Mouse (Mus musculus) cerebellum, postnatal 36 days (tissue): ENCODE measurements around the gene Fzd1.

ENCODE experiments used
- DNase-seq, 2 experiments: peaks; one replicate each; pipeline ENCODE4 v3.0.0; 2021 to 2022; ENCODE audit warnings: mixed read lengths in 2 of 2

The Fzd1 gene

DNA sequence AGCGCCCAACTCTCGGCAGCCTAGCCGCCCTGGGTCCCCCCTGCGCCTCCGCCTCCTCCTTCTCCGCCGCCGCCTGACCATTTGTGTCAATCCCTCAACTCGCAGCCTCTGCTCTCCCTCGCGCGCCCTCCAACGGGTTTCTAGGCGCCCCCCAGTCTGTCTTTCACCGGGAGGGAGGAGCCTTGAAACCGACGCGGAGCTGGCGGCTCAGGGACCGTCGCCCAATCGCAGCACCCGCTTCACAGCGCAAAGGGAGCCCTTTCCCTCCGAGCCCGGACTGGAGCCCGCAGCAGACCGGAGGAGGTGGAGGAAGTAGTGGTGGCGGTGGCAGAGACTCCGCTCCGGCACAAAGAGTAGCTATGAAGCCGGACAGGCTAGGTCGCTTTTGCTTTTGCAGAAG lies at the start of gene Fzd1:
Gene Fzd1, minus strand, starts transcription at position 134 of the 400 bp plus-strand sequence.
- peak; percentile 86 to 87 for DNase-seq

DNA sequence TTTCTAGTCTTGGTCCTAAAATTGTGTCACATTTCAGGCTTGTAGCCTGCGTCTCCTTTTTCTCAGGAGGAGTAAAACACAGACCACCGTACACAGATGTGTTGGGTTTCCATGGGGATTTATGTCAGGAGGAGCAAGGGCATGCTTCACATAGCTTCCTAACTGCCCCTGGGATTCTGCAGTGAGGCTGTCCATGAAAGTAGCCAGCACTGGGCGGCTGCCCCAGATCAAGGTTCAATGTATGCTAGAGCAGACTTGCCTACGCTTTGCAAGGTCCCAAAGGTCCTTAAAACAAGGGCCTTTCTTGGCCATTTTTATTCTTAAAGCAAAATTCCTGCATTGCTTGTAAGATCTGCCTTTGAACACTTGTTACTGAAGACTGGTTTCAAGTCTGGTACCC lies 47.4 kb upstream of the Fzd1 start:
- no peak for DNase-seq

DNA sequence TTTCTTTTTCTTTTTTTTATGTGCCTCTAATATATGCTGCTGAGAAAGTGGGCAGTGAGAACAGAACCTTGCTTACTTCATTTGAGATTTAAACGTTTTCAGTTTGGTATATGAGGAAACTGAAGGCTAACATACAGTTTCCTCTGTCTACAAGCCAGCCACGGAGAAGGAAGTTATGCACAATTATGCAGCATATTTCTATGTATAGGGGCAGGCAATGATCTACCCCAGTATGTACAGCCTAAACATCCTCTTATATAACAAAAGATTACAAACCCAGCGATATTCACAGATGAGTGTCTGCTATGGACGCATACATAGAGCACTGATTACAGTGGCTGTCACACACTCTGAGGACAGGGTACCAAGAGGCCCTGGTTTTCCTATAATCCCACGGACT lies 45.9 kb upstream of the Fzd1 start:
- no peak for DNase-seq

DNA sequence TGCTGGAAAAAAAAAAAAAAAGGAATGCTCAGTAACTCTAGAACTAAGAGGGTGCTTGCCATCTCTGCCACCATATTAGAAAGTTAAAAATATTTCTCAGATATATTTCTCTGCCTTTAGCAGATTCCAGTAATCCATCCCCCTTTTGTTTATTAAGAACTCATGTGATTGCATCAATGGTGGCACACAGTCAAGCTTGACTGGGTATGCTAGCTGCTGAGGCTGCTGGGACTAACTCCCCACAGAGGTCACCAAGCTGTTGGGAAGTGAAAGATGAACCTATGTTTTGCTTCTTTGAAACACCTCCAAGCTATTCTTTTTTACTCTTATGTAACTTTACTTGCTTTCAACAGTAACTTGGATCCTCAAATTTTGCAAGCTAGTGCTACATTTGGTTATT lies 44.1 kb upstream of the Fzd1 start:
- DNase-seq: no peak

DNA sequence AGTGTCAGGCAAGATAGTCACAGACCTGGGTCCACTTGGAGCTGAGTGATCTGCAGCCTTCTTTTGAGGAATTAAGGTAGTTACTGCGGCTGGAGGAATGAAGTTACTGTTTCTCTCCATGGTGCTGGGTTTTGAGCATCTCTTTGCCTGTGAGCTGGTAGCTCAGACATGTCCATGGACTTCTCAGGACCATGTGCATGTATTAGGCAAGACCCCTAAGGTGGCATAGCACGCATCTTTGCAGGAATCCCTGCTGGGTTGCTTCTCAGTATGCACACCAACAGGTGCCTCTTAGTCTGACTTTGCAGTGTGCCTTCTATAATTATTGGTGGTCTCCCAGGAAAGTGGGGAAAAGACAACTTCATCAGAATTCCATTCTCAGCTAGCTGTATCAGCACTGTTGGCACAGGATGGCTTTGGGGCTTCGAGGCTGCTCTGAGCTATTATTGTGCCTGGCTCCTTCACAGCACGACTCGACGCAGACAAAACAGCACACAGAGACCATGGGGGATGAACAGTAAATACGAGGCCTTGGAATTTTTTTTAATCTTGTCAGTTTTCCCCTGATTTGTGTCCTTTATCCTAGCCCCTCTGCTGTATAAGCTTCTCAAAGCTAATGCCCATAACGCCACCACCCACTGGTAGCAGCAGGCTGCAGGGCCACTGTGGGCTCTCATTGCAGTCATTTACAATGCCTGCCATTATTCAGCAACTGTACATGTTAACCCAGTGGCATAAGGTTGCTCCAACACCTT lies 43.4 kb upstream of the Fzd1 start:
- no peak for DNase-seq

DNA sequence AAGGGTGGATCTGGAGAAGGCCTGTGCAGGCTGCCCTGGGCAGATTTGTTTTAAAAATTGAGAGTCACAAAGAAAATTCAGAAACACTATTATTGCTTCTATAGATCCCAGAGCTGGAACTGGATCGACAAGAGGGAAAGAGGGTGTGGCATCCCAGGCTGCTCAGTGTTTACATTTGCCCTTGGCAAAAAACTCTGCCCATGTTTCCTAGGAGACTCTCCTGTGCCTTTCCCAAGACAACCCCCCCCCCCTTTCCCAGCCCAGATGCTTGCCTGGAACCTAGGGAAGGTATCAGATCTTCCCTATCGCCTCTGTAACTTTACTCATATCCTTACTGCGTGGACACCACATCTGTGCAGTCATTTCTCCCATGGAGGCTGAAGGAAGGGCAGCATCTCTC lies 33.4 kb upstream of the Fzd1 start:
- DNase-seq: no peak

DNA sequence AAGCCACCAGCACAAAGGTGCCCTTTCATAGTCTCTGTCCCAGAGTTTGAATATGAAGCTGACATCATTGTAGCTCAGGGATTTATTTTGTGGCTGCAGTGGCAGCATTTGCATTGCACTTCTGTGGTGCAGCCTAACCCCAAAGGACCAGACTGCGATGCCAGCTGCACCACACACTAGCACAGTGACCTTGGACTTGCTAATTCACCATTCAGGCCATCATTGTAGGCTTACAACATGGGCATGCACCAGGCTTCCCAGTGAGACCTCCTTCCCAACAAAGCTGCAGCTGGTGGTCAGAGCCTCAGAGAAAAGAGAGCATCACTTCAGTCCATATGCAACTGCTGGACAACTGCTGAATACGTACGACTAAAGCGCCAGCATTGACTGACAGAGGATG lies 32.4 kb upstream of the Fzd1 start:
- DNase-seq: no peak

DNA sequence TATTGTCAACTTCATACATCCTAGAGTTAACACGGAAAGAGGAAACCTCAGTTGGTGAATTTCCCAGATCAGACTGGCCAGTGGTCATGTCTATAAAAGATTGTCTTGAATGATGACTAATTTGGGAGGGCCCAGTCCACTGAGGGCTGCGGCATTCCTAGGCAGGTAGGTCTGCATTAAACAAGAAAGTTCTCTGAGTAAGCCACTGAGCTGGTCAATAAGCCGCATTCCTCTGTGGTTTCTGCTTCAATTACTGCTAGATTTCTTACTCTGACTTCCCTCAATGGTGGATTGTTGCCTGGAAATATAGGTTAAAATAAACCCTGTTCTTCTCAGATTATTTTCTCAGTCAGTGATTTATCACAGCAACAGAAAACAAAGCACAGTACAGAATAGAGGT lies 30.6 kb upstream of the Fzd1 start:
- DNase-seq: no peak

DNA sequence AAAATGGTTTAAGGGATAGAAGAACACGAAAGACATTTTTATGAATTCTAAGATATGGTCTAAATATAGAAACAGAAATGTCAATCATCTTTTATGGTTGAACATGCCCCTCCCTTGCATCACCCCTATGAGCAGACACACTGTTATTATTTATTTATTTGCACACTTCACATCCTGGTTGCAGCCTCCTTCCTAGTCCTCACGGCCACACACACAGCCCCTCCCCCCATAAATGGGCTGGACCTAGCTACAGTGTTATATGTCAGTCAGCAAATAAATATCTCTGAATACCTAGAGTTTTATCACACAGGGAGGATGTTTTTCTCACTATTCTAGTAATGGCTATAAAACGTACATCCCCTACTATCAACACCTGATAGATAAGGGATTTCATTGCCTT lies 29.0 kb upstream of the Fzd1 start:
- no peak for DNase-seq

DNA sequence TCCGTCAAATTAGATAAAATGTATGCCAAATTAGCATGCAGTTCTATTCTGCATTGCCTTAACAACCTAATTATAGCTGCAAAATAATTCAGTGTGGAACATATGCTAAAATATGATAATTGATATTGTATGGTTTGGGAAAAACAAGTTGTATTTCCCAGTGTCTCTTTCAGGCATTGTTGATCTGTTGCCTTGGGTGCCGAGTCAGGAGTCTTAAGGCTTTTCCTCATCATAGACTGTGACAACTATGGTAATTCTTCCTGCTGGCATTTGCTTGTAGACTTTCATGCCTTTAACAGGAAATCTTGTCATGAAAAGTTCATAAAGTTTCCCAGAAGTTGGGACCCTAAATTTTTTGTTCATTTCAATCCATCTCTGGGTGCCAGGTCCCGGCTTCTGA lies 20.4 kb upstream of the Fzd1 start:
- no peak for DNase-seq

DNA sequence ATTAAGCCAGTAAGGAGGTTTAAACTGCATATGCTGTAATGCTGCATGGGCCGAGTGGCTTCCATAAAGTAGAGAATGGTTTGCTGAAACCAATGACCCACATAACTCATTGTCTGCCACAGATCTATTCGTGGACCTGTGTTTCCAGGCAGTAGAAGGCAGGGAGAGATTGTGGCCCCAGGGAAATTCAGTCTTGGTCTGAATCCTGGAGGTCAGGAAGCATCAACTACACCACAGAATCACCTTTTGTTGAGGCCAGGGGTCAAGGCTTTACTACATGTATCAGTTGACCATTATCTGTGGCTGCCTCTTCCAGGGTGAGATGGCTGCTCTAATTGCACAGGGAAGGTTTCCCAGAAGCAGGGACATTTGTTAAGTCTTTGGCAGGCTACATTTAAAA lies 18.7 kb upstream of the Fzd1 start:
- DNase-seq: no peak

DNA sequence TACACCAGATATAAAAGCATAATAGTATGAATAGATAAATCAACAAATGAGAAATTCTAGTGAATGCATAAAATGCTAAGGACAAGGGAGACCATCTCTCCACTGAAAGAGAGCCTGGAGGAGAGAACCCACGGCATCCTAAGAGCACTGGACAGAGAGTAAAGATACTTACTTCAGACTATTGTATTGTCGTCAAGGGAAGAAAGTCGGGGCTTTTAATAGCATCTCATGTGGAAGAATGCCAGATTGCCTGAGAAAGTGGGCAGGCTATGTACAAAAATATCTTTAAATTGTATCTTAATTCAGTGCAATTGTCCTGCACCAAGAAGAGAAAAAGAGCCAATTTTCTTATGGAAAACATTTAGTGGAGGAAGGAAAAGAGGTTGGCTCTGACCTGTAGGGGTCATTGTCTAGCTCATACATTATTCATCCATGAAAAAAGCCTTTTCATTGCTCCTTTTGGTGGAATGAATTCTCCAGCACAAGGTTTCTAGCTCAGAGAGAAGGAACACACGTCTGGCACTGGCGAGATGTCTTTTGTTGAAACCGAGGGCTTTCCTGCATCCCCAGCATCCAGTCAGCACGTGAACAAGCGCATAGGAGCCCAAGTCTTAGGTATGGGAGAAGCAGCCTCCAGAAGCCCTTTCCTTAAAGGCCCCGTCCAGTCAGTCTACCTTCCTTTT lies 15.4 kb upstream of the Fzd1 start:
- no peak for DNase-seq

DNA sequence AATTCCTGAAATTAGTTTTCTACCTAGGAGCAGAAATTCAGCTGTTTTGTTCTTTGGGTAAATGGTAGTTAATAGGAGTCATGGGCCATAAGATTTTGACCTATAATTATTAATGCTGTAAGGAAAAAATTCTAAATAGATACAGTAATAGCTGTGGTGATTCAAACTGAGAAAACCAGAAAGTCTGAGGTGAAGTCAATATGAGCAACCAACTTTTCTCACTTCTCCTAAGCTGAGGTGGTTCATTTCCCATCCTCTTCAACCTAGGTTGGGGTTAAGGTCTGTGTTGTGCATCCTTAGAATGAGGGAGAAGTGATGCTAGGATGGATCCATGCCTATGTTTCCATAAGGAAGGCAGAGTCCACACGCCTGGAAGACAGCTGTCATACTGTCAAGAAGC lies 12.8 kb upstream of the Fzd1 start:
- no peak for DNase-seq

DNA sequence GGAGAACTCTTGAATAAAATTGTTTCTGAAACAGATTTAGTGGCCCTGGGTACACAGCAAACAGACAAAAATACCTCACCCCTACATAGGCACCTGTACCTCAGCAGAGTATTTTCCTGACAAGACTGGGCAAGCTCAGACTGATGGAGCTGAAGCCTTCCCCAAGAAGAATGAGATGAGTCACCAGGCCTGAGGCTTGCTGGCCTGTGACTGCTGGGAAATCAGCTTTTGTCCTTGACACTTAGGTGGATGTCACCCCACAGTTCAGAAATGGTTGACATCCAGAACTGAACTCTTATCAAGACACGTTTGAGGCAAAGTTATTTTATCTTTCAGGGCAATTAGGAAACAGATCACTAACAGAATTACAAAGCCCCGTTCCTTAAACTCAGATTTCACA lies 10.1 kb upstream of the Fzd1 start:
- no peak for DNase-seq

DNA sequence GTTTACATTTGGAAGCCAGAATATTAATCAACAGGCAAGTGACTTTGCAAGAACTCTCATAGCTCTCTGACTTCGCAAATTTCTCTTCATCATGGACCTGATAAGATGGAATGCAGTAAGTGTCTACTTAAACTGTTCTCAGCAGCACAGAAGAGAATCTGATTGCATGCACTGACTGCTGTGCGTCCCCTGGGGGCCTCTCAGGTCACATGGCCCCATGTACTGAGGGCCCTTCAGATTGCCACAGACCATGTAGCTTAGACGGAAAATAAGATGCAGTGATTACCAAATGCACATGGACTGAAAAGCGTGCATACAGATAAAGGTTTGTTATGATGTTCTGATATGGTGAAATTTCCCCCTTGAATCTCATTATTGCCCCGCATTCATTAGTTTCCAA lies 8.9 kb upstream of the Fzd1 start:
- no peak for DNase-seq

DNA sequence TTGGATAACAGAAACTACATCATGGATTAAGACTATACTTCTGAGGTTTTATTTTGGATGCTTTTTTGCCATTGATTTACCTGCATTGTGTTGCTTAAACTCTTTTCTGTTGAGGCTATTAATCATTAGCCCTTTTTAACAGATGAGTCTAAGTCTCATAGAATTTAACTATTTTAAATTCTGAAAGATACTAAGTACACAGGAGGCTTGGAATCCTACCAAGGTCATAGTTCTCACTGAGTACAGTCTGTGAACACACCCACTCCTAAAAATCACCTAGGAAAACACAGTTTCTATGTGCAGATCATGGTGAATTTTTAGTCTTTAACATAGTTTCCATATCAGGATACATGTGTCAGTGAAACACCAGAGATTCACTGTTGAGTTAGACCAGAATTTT lies 4.1 kb upstream of the Fzd1 start:
- DNase-seq: no peak

DNA sequence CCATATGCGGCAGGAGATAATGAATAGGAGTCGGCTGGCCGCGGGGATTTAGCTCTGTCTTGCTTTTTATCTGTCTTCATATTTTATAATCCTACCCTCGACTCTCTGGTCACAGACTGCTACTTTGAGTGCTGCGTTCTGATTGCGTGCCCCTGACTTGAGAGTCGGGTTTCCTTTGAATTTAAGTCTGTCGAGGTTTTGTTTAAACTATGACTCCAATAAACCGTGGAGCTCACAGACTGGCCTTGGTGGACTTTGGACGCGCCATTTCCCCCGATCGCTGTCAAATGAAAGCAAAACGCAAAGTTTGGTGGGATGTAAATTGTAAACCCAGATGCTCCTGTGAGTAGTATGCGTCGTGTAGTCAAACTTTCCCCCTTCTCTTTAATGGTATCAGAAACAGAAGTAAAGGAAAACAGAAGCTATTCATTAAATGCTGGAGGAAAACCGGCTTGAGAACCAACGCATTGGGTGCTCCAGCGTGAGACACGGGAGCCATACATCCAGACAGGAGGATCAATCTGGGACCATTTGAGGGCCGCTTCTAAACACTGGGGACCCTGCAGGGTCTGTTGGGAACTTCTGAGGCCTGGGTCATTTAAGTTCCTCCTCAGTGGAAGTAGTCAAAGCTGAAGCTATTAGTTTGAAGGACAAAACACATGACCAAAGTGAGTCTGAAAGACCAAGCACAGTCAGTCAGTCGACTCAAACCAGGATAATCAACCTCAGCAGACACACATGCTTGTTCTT lies 671 bp upstream of the Fzd1 start:
- DNase-seq: no peak

DNA sequence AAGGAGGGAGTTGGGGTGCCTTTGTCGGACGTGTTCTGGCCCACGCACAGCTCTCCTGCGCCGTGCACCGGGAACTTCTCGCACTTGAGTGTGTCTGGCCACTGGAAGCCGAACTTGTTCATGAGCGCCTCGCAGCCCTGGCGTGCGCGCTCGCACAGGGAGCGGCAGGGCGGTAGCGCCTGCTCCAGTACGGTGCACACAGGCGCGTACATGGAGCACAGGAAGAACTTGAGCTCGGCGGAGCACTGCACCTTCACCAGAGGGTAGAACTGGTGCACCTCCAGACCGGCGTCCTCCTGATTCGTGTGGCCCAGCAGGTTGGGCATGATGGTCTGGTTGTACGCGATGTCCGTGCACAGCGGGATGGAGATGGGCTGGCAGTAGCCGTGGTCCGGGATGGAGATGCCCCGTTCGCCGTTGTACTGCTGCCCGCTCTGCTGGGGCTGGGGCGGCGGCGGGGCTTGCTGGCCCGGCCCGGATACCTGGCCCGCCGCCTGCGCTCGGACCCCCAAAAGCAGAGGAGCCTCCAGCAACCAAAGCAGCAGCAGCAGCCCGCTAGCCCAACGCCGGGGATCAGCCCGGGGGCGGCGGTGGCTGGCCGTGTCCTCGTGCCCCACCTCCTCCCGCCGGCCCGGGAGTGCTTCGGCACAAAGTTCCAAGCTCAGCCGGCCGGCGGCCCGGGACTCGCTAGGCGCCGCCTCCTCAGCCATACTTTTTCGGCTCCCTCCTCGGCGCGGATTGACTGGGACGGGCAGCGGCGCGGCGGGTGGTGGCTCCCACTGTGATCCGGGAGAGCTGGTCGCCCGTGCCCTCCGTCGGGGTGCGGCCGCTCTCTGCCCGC lies 744 bp downstream of the Fzd1 start:
- DNase-seq: peak; percentile 58 to 65

DNA sequence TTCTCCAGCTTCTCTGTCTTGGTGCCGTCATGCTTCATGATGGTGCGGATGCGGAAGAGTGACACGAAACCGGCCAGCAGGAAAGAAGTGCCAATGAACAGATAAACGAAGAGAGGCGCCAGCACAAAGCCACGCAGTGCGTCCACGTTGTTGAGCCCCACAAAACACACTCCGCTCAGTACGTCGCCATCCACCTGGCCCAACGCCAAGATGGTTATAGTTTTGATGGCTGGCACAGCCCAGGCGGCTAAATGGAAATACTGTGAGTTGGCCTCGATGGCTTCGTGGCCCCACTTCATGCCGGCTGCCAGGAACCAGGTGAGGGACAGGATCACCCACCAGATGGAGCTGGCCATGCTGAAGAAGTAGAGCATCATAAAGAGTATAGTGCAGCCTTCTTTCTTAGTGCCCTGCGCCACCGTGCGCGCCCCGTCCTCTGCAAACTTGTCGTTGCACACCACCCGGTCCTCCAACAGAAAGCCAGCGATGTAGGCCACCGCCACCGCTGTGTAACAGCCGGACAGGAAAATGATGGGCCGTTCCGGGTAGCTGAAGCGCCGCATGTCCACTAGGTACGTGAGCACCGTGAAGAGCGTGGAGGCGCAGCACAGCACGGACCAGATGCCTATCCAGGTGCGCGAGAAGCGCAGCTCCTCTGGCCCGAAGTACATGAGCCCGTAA lies 1.7 kb downstream of the Fzd1 start:
- DNase-seq: peak; percentile 54 to 59

DNA sequence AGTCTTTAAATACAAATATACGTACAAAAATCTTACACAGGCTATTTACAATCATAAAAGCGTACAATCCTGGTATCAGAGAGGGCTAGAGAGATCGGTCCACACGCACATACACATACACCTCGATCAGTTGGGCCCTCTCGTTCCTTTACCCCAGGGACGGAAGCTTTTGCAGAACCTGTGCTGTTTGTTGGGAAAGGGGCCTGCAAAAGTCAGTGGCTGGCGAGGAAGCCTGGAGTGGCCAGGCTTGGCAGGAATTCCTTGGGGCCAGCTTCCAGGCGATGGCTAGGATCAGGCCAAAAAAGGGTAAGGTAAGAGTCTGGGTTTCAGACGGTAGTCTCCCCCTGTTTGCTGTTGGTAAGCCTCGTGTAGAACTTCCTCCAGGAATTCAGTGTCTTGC lies 2.5 kb downstream of the Fzd1 start:
- DNase-seq: peak in 1 of 2 experiments; percentile 6

DNA sequence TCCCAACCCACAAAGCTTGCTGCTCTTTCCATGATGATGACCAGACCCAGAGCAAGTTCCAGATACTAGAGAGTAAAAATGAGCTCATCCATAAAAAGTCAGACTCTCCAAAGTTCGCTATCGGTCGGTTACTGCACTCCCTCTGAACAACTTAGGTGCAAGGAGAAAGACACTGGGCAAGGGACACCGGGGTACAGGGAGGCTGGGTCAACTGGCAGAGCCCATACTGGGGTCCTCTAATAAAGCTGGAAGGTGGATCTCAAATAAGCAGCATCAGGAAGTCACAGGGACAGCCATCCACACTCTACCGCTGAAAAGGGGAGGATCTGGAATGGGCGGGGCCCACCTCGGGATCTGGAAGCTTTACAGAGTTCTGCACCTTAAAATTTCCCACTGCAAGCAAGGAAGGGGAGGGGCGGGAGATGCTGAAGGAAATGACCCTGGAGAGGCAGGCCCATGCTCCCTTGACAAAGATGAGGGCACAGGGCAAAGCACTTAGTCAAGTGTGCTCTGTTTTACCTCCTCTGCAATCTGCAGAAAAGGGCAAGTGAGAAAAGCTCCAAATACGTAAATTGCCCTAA lies 3.0 kb downstream of the Fzd1 start:
- peak in 1 of 2 experiments; percentile 7 for DNase-seq

DNA sequence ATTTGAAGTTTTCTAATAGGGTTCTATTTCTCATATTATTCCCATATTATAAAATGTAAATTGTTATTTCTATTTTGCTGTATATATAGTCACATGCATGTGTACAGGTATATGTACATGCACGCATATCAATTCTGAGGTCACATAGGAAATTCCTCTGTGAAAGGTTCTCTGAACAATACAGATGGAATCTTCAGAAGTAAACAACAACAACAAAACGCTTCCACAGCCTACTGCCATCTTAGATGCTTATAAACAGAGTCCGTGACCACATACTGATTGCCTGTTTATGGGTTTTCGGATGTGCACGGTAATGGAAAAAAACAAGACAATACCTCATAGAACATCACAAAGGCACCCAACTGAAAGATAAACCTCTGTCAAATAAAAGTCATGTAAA lies 4.7 kb downstream of the Fzd1 start:
- DNase-seq: no peak
